Mouse (Mus musculus) liver, postnatal 0 days (tissue): ENCODE results near the gene Rnf144b.
A peak's percentile ranks its signal among the peaks of the same experiment; 100 is the strongest.

ENCODE experiments used
- CTCF ChIP-seq: sonication (generic); IDR thresholded peaks from 2 replicates; pipeline ENCODE4 v1.5.1; 2016; ENCODE audit warnings: antibody characterized with exemption, low read depth
- EP300 ChIP-seq: IDR thresholded peaks from 2 replicates; pipeline ENCODE4 v1.6.1; 2016; ENCODE audit warnings: antibody characterized with exemption, low read depth, mild to moderate bottlenecking

DNA sequence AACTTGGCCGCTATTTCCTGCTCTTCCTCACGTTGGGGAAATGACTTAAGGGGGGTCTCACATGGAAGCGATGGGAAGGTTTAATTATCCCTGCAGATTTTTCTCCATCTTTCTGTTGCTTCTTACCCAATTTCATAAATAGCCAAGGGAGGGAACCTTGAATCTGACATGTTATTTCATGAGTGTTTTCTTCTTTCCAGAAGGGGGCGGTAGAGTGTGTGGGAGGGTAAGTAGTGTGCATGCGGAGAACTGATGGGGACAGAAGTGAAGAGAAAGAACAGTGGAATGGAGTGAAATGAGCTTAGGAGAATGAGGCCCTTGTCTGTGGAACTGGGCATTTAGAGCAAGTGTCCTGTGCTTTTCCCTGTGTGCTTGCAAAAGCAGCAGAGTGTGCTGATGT is 43.7 kb upstream of the Rnf144b start:
- TF ChIP-seq CTCF, result peak; percentile 62
- TF ChIP-seq EP300, result no peak
